Mouse (Mus musculus) kidney, postnatal 14 days (tissue): ENCODE results near the gene Cdca3.

Experiments used
- DNase-seq: peaks from one replicate; pipeline ENCODE4 v3.0.0; 2022; ENCODE audit warnings: mixed read lengths

Cdca3 gene

DNA sequence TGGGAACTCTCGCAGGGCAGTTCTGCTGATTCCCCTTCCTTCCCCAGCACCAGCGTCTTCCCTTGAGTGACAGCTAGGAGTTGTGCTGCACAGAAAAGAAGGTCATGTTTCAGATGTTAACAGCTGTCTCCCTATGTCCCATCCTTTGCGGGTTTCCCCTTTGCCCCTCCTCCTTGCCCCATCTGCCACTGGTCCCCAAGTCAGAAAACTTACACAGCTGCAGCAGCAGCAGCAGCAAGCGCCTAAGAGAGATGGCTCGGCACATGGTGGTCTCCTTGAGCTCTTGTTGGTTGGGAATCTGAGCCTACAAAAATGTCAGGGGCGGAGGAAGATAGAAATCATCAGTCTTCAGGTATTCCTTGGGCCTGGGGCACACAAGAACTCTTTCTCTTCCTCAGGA is 50.0 kb downstream of the Cdca3 start:
- DNase-seq = no peak

DNA sequence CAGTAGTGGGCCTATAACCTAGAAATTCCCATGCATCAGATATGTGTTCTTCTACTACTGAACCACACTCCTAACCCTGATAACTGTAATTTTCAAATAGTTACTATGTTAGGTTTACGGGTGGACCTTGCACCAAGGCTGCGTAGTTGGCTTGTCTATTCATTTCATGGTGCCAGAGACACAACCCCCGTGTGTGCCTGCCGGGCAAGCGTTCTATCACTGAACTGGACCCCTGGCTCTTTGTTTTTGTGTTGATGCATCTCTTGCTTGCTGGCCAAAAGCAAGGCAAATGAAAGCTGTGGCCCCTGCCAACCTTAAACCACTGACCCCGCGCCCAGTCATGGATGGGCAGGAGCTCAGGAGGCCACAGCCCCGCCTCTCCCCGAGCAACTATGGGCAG is 52.5 kb downstream of the Cdca3 start:
- DNase-seq = no peak
